Mouse (Mus musculus) adipose tissue, adult 10 weeks (tissue): Measurements from ENCODE around the gene Slc12a7. TPM values are rescaled to one million over a fixed set of nuclear protein-coding genes. Genes with fewer than 3 reads are reported as not detected.

ENCODE experiments used
- polyA plus RNA-seq: library from polyadenylated mRNA; stranded (reverse); fragments of 350-450 nt; fragmentation: Illumina TruSeq; extraction: RNeasy Lipid Tissue Mini Kit (QIAGEN cat#74804); gene quantifications from one replicate; pipeline ENCODE4 v1.2.3, GENCODE M21; 2014; ENCODE audit warnings: low read depth, low replicate concordance

The Slc12a7 gene
- polyA plus RNA-seq: 24.9 TPM

DNA sequence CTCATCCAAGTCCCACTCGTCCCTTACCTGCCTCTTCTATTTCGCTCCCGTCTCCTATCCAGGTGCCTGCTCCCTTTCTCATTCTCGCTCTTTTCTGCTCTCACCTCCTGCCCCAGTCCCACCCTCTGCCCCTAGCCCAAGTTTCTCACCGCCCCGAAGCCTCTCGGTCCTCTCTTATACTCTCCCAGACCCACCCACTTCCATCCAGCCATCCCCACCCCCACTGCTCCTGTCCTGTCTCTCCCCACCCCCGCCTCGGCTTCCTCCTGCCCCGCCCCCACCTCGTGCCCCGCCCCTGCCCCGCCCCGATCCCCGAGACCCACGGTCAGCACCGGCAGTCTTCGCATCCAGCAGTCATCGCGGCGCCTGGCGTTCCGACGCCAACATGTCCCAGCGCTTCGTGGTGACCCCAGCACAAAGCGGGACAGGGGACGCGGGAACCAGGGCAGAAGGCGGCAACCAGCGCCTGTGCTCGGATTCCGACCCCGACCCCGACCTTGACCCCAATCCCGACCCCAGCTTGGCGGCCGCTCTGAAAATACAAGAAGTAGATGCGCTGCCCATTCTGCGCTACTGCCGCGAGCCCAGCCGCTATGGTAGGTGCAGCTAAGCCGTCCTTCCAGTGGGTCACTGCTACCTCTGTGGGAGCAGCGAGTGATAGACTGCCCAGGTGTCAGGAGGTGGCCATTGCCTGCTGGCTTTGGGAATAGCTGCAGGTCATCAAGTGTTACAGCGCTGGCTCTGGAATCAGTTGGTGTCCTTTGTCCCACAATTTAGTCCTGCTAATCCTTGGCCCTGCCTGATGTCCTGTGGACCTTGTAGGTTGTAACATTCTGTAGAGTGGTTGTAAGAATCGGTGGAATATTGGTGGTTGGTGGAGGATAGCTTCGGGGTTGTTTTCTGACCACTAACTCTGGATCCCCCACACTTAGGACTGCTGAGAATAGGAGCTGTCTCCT is at the start of gene Slc12a7:
TSS of gene Slc12a7 (plus strand) at position 353 of the 959 bp plus-strand sequence.

DNA sequence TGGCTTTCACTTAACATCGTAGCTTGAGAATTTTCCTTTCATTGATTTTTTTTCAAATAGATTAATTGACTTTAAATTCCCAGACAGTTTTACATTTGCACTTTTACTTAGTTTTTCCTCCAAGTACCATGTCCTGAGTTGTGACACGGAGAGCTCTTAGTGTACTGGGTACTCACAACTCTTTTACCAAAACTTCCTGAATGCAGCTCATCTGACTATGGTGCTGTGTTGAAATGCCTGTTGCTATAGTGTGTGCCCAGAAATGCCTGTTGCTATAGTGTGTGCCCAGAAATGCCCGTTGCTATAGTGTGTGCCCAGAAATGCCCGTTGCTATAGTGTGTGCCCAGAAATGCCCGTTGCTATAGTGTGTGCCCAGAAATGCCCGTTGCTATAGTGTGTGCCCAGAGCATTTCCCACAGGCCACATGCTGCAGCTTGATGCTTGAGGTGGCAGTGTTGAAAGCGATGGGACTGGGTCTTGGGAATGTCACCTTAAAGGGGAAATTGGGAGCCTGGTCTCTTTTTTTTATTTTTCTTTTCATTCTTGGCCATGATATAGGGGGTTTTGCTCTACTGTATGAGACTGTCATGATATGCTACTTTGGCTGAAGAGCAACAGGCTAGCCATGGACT is 28.1 kb upstream of the Slc12a7 start, which contains the start of gene Slc6a19:
TSS of gene Slc6a19 (minus strand) at position 172 of the 632 bp plus-strand sequence.

DNA sequence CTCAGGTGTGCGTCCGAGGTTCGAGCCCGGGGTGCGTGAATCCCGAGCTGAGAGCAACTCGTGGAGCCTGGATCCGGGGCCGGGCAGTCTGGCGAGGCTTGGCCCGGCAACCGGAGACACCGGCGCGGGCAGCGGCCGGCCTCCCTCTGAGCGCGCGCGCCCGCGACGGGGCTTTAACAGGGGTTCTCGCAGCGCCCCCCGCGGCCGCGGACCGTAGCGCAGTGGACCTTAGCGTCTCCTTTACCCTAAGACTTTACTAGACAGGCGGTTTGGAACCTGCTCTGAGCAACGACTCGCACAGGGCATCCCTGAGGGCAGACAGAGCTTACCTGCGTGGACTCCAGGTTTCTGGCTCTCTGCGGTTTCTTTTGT is 114.6 kb downstream of the Slc12a7 start, which contains the start of gene Nkd2:
TSS of gene Nkd2 (minus strand) at position 167 of the 372 bp plus-strand sequence.

Other genes with a start within 250 kb of the Slc12a7 start
- not detected for gene Slc6a3, start 196.3 kb upstream of the Slc12a7 start, polyA plus RNA-seq
- gene Clptm1l, start 129.1 kb upstream of the Slc12a7 start, polyA plus RNA-seq: 165 TPM
- 2.4 TPM for gene Tert, start 106.2 kb upstream of the Slc12a7 start, polyA plus RNA-seq
- gene Slc6a18, start 55.1 kb upstream of the Slc12a7 start, polyA plus RNA-seq: 2.8 TPM
- gene Slc6a19, start 28.2 kb upstream of the Slc12a7 start, polyA plus RNA-seq: 1.3 TPM
- gene Nkd2, start 114.5 kb downstream of the Slc12a7 start, polyA plus RNA-seq: 3.4 TPM
- gene Trip13, start 204.7 kb downstream of the Slc12a7 start, polyA plus RNA-seq: 1.2 TPM
- 31.8 TPM for gene Brd9, start 204.7 kb downstream of the Slc12a7 start, polyA plus RNA-seq
- gene Zdhhc11, start 230.8 kb downstream of the Slc12a7 start, polyA plus RNA-seq: 0.71 TPM